Mouse (Mus musculus) cerebellum, postnatal 10 days (tissue): ENCODE results near the gene Pdxdc1.
"Not testable (repeated sequence)": the region's sequence is repeated elsewhere in the genome, so short reads cannot be mapped to it uniquely, and the experiment has no call there.

ENCODE experiments used
- DNase-seq, 2 experiments: peaks; one replicate each; pipeline ENCODE4 v3.0.0; 2021; ENCODE audit warnings: mixed read lengths in 2 of 2

Pdxdc1 gene

GRCm38 (mm10) chr16:13902888-13903483 lies at the start of gene Pdxdc1, which contains the start of gene Mpv17l:
TSS of gene Pdxdc1 (minus strand) at chr16:13903131.
TSS of gene Mpv17l (plus strand) at chr16:13903161.
- DNase-seq = peak; percentile 99

GRCm38 (mm10) chr16:13951245-13951644 lies 48.3 kb upstream of the Pdxdc1 start:
- DNase-seq = no peak

GRCm38 (mm10) chr16:13946306-13946705 lies 43.4 kb upstream of the Pdxdc1 start:
- DNase-seq = no peak

GRCm38 (mm10) chr16:13945153-13945552 lies 42.2 kb upstream of the Pdxdc1 start:
- no peak for DNase-seq

DNA sequence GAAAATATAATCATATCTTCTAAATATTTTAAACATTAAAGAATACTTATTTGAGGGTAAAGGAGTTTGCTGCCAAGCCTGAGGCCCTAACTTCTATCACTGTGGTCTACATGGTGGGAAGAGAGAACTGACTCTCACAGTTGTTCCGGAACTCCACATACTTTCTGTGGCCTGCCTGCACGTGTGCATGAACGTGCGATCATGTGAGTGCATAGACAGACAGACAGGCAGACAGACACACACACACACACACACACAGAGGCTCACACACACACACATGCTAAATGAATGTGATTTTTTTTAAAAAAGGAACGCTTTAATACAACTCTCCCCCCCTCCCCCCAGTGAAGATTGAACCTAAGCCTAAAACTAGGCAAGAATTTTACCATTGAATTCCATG lies 41.8 kb upstream of the Pdxdc1 start:
- no peak for DNase-seq

GRCm38 (mm10) chr16:13944178-13944577 lies 41.2 kb upstream of the Pdxdc1 start:
- DNase-seq = no peak

GRCm38 (mm10) chr16:13940847-13941395 lies 38.0 kb upstream of the Pdxdc1 start:
- DNase-seq = no peak

DNA sequence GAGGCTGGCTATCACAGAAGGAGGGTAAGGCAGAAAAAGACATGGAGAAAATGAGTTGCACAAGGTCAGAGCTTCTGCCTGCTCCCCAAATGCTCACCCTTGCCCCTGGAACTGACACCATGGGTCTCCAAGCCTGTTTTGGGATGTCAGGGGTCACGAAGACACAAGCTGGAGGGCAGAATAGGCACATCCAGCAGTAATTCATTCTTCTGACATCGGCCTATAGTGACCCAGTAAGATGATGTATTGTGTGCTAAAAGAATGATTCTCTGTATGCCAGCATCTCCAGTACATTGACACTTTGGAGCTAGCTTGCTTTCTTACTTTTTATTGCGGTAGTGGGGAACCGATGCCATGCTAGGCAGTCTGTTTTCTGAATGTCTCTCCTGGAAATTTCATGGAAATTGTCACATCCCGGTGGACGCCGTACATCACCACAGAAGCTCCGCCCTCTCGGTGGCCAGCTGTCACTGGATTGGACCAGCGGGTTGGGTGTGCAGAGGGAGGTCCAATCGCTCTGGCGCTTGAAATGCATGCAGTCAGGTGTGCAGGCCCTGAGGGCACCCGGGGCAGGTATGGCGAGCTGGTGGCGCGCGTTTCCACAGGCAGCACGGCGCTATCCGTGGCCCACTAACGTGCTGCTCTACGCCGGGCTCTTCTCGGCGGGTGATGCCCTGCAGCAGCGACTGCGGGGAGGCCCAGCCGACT lies 37.4 kb upstream of the Pdxdc1 start:
- peak; percentile 92 to 93 for DNase-seq

DNA sequence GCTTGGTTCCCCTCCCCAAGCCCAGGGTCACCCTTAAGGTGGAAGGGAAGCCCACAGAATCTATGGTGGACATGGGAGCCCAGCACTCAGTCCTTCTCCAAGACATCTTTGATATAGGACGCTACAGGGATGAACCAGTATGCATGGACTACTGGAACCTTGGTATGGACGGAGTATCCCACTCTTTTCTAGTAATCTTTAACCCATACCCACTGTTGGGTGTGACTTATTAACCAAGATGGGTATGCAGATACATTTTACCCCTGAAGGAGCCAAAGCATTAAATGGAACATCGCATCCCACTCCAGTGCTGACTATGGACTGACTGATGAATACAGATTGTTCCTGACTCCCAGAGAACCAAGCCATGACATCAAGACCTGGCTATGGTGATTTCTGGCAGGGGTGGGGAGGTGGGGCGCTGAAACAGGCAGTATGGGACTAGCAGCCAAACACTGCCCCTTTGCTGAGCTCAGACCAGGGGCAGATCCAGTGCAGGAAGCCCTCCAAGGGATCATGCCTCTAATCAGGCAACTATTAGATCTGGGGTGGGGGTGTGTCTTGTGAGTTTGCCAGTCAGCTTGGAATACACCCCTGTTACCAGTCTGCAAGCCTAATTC lies 24.6 kb upstream of the Pdxdc1 start:
- DNase-seq = no peak

GRCm38 (mm10) chr16:13922966-13923365 lies 20.0 kb upstream of the Pdxdc1 start:
- DNase-seq = not testable (repeated sequence)

GRCm38 (mm10) chr16:13922499-13922898 lies 19.6 kb upstream of the Pdxdc1 start:
- DNase-seq = not testable (repeated sequence)

GRCm38 (mm10) chr16:13921781-13922180 lies 18.9 kb upstream of the Pdxdc1 start:
- DNase-seq = no peak

DNA sequence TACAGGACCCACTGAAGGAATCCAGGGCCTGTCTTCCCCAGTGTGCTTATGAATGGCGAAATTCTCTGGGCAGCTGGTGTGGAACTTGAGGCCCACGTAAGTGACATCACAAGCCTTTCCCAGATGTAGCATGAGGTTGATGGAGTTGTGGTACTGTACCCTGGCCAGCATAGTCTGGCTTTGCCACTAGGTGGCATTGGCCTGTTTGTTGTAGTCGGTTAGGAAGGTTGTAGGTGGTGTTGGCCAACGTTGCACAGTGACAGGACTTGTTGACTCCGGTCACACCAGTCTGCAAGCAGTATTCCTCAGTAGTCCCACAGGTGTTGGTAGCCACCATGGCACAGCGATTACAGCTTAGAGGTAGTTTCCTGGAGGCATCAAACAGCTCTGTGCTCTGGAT lies 18.1 kb upstream of the Pdxdc1 start:
- DNase-seq = no peak

GRCm38 (mm10) chr16:13920093-13920492 lies 17.2 kb upstream of the Pdxdc1 start:
- no peak for DNase-seq

GRCm38 (mm10) chr16:13907297-13907696 lies 4.4 kb upstream of the Pdxdc1 start:
- DNase-seq = no peak

DNA sequence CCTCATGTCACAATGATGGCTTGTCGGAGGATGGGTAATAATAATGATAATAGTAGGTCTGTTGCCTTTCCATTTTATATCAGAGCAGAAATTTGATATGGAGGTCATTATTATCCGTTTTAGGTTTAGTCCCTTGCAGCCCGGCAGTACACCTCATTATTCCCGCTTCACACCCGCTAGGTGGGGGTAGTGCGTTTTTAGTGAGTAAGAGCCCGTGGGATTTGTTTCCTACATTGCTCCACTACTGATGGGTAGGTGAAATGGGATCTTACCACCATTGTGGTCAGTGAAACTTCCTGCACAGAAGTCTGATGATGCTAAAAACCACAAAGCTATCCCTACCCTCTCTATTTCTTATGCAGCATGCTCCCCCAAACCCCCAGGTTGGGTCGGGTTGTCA lies 557 bp upstream of the Pdxdc1 start:
- DNase-seq = peak; percentile 90

- DNase-seq = no peak
Measured at GRCm38 (mm10) chr16:13902397-13902831, 517 bp downstream of the Pdxdc1 start.

- DNase-seq = peak; percentile 30 to 44
Measured at GRCm38 (mm10) chr16:13898981-13899380, 4.0 kb downstream of the Pdxdc1 start.

GRCm38 (mm10) chr16:13896357-13896756 lies 6.6 kb downstream of the Pdxdc1 start:
- no peak for DNase-seq

DNA sequence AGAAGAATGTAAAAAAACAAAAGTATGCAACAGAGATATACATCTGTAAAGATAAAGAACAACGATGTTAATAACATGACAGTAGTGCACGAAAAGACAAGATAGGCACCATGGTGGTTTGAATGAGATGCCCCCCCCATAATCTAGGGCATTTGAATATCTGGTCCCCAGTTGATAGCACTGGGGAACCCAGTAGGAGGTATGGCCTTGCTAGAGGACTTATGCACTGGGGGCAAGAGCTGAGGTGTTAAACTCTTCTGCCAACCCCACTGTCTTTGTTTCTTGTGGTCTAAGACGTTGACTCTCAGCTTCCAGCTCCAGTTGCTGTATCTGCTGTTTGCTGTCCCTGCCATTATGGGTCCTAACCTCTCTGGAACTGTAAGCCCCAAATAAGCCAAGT lies 7.2 kb downstream of the Pdxdc1 start:
- no peak for DNase-seq

GRCm38 (mm10) chr16:13894097-13894496 lies 8.8 kb downstream of the Pdxdc1 start:
- DNase-seq = no peak

DNA sequence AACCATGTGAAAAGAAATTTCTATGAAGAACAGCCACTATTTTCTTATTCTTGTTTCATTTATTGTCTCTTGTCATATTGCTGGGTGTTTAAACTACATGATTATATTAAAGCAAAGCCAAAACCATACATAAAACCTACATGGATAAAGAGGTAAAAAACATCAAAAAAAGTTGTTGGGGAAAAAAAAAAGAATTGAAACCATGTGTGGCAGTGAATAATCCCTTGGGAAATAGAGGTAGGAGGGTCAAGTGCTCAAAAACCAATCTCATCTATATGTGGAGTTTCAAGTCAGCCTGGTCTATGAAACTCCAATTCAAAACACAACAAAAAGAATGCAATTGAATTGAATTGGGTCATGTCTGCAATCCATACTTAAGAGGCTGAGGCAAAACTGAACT lies 10.1 kb downstream of the Pdxdc1 start:
- DNase-seq = no peak

DNA sequence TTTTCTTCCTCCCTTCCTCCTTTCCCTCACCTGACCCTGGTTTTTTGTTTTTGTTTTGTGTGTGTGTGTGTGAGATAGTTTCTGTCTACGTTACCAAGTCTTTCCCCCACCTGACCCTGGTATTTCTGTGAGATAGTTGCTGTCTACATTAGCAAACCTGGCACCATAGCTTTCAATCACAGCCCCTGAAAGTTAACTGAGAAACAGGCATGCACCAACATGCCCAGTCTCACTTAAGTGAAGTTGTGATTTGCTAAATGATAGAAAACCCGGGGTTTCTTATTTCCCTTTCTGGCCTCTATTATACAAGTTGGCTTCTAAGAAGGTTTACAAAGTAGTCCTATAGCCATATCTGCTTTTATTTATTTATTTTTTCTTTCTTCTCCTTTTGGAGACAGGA lies 12.5 kb downstream of the Pdxdc1 start:
- no peak for DNase-seq
